Mouse (Mus musculus): ENCODE measurements around the gene Gas2l2.

Gene Gas2l2

DNA sequence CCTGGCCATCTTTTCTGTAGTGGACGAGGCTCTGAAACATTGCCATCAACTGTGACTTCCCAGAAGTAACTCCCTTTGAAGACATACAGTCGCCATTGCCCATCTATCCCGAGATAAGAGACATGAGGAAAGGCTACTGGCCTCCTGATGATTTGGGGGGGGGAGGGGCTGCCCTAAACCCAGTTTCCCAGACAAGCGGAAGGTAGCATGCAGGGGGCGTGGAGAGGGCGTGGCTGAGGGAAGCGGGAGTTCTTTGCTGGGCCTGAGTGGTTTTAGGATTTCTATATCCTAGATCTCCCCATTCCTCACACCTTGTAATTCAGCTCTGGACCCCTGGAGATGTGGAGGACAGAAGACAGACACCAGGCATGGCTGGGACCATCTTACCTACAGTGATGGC is 14.6 kb upstream of the Gas2l2 start:
- in situ Hi-C loops (cut with MseI, MboI), result no loop called here

DNA sequence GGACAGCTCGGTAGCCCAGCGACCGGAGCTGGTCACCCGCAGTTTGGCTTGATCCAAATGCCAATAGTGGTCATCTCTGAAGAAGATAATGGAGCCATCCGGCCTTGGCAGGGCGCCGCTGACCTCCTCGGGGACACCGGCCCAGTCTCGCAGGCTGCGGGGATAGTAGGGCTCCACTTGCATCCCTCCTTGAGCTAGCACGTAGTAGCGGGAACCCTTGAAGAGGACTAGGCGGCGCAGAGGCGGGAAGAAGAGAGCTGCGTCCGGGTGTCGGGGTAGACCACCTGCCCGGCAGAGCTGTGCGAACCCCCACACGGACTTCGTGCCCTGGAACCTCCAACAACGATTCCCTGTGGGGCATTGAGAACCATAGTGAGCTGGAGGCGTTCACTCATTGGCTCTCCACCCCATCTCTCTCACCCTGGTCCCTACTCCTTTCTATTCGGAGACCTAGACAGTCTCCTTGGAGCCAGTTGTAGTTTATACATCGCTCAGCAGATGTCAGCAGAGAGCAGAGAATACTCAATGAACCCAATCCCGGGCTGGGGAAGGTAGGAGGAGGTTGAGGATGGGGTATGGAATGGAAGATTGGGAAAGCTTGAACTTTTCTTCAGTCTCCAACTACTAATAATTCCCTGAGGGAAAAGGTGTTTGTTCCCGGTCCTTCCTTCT is 13.5 kb upstream of the Gas2l2 start:
- in situ Hi-C loops (cut with MseI, MboI), result no loop called here

DNA sequence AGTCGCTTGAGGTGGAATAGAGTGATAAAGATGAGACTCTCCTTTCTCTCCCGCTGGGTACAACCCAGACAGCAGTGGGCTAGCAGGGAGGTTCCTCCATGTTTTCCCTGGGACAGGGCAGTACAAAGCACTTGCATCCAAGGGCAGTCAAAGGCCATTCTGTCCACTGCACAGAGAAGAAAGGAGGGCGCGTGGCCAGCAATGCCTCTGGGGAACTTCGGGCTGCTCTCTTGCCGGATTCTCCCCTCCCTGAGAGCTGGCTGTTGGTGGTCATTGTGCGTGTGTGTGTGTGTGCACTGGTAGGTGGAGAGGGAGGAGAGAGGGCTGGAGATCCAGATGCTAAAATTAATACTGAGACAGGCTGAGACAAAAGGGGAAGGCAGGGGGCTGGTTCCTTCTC is 12.0 kb upstream of the Gas2l2 start:
- in situ Hi-C loops (cut with MseI, MboI), result no loop called here

DNA sequence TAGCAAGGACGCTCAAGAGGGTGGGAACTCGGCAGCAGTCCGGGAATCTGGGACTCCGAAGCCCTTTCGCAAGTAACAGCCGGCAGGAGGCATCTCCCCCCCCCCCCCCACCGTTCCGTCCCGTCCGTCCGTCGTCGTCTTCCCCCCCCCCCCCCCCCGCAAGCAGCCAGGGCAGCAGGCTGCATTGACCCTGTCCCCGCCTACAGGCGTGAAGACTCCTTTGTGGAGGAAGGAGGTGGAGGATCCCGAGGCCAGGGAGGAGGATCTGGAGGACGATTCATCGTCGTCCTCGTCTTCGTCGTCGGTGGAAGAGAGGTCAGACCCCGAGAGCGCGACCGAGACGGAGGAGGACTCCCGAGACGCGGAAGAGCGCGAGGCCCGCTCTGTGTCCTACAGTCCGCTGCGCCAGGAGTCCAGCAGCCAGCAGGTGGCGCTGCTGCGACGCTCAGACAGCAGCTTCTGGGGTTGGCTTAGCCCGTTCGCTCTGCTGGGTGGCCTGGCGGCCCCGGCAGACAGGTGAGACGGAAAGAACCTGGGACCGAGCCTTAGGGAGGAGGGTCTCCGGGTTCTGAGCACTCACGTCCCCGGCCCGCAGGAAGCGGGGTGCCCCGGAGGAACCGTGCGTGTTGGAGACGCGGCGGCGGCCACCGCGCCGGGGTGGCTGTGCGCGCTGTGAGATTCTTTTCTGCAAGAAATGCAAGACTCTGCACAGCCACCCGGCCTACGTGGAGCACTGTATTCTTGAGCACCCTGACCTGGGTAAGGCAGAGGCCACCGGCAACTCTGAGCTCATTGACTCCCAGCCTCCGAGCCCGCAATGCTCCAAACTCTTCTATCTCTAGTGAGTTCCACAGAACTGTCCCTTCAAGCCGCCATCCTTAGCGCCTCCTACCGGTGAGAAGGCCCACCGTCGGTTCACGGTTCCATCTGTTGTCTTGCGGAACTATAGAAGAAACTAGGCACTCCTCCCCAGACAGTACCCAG is 11.1 kb upstream of the Gas2l2 start:
- in situ Hi-C loops (cut with MseI, MboI), result no loop called here

DNA sequence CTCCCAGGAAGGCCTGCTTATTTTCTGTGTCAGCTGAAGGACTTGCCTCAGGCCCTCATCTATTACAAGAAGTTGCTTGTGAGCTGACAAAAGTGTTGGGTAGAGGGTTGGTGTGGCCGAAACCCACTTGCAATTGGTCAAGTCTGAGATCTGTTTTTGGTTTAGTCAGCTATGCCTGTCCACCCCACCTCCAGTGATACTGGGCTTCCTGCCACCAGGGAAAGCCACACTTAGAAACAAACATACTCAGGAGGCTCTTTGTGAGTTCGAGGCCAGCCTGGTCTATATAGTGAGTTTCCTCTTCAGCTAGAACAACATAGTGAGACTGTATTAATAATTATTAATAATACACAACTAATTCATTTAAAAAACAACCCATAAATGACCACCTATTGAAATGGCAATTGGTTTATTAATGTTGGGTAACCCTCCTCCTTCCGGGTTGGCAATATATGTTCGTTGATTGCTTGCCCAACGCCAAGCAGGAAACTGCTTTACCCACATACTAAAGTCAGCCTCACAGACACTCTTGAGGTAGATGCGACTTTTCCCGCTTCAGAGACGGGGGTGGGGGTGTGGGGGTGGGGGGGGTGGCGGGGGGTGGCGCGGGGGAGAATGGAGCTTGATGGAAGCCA is 10.3 kb upstream of the Gas2l2 start:
- in situ Hi-C loops (cut with MseI, MboI), result loop anchor here in 1 of 2 experiments (5.0 kb wide), 1 partner anchor 33 kb away; the partner anchor contains the start of gene Taf15

DNA sequence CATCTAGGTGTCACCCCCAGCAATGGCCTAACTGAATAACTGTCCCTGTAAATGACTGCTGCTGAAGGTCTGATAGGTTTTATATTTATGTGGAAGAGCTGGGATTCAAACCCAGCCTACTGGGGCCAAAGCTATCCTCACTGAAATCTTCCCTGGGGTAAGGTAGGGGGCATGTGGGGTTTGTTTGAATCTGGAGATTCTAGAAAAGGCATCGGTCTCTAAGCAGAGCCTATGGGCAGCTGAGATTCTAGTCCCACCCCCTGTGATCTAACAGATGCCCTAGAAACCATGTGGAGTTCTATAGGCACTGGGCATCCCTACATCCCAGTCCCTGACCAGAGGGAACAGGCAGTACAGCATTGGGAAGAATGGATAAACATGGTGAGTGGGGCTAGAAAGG is 8.1 kb upstream of the Gas2l2 start, which contains the start of gene 1700020L24Rik:
1700020L24Rik (plus strand) TSS at position 301 of the 400 bp plus-strand sequence.
- in situ Hi-C loops (cut with MseI, MboI), result loop anchor here in 1 of 2 experiments (5.0 kb wide), 1 partner anchor 35 kb away; the partner anchor contains the start of gene Taf15

GRCm38 (mm10) chr11:83432533-83432932 is 3.3 kb upstream of the Gas2l2 start:
- in situ Hi-C loops (cut with MseI, MboI), result no loop called here

- in situ Hi-C loops (cut with MseI, MboI), result no loop called here
These were observed 2.3 kb downstream of the Gas2l2 start for GRCm38 (mm10) chr11:83426964-83427363.

GRCm38 (mm10) chr11:83424681-83425080 is 4.6 kb downstream of the Gas2l2 start:
- in situ Hi-C loops (cut with MseI, MboI), result loop anchor here in 1 of 2 experiments (5.0 kb wide), 1 partner anchor 97 kb away; no protein-coding TSS in a partner anchor

DNA sequence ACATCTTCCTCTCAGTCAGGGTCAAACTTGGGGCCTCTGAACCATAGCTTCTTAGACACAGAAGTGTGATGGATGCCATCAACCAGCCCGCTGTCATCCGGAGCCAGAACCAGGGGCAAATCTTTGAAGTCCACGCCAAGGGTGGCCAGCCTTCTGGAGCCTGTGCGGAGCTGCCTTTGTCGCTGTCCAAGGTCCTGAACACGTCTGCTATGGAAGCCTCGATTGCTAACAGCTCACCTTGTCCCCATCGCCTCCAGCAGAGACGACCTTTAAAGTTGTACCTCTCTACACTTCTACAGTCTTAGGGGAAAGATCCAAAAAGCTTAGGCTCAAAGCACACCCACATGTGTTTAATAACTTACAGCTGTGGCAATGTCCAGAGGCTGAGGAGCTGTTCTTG is 8.0 kb downstream of the Gas2l2 start:
- in situ Hi-C loops (cut with MseI, MboI), result loop anchor here in 1 of 2 experiments (5.0 kb wide), 1 partner anchor 94 kb away; no protein-coding TSS in a partner anchor

DNA sequence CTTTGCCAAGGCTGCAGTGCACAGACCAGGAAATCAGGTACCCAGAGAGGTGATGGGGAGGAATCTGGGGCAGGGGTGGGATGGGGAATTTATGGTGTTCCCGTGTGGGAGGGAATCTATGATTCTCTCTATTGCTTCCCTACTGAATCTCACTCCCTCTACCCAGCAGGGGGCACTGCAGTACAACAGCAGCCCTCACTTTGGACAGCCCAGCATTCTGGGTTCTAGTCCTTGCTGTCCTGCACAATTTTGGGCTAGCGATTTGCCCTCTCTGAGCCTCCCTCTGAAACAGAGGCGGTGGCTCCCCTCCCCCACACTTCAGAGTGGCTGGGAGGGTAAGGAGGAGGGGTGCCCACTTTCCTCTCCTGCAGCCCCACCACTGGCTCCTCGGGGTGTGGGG is 8.9 kb downstream of the Gas2l2 start:
- in situ Hi-C loops (cut with MseI, MboI), result loop anchor here in 1 of 2 experiments (5.0 kb wide), 1 partner anchor 93 kb away; no protein-coding TSS in a partner anchor

DNA sequence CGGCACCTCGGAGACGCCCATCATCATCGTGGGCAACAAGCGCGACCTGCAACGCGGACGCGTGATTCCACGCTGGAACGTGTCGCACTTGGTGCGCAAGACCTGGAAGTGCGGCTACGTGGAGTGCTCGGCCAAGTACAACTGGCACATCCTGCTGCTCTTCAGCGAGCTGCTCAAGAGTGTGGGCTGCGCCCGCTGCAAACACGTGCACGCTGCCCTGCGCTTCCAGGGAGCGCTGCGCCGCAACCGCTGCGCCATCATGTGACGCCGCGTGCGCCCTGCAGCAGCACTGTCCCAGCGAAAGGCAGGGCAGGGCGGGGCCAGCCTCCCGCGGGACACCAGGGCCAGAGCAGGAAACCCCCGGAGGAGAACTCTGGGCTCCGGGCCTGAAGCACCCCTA is 10.7 kb downstream of the Gas2l2 start:
- in situ Hi-C loops (cut with MseI, MboI), result no loop called here

DNA sequence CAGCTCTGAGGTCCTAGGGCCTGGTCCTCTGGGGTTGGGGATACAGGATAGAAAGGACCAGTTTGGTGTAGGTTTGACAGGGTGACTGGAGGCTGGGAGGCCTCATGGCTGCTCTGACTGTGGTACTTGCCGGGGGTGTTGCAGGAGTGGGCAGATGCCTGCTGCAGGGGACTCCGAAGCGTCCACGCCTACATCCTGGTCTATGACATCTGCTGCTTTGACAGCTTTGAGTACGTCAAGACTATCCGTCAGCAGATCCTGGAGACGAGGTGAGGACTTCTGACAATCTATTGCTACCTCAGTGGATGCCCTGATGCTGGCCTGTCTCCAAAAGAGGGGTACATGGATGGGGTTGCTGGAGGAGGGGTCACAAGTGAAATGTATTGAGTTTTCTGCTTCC is 11.5 kb downstream of the Gas2l2 start:
- in situ Hi-C loops (cut with MseI, MboI), result no loop called here

DNA sequence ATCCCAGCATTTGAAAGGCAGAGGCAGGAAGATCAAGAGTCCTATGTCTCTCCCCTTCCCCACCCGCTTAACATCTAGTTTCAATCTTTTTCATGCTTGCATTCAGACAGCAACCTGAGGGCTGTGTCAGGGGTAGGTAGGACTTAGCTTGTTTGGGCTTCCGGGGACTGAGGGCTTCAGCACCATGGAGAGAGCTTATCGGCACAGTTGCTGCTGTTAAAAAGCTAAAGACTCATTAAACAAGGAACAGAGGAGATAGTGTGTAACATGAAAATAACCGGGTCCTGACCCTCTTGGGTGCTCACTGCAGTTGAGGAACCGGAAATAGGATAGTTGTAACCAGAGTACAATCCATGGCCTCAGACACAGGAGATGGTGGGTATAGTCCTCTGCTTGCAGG is 12.2 kb downstream of the Gas2l2 start:
- in situ Hi-C loops (cut with MseI, MboI), result no loop called here

DNA sequence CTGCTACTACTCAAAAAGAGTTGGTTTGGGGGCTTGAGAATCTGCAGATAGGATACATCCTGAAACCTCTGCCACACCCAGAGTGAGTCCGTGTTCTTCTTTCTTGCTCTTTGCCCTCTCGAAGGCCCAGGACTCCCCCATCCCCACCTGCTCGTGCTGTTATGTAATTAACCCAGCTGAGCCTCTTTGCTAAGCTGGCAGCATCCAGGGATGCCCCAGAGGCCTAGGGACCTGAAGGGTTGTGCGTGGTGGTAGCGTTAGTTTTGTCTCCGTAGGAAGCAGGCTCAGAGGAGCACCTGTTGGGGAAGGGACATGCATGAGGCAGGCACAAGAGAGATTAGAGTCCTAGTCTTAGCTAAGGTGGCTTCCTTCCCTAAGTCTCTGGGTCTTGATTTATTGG is 18.7 kb downstream of the Gas2l2 start:
- in situ Hi-C loops (cut with MseI, MboI), result no loop called here

DNA sequence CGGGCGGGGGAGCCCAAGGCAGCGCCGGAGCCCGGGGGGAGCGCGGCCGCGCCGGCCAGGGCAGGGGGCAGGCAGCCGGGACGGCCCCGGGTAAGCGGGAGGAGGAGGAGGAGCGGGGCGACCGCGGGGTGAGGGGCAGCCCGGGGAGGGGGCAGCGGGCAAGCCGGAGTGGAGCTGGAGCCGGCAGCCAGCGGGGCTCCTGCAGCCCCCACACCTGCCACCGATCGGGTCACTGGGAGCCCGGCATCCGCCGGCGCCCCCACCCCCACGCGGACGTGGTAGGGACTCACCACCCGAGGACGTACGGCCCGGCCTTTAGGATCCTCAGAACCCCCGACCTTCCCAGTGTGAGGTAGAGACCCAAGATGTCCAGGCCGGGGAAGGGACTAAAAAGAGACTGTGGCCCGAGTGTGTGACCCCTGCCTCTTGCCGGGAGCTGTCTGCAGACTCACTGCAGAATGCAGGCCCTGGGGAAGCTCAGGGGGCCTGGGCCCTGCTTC is 19.4 kb downstream of the Gas2l2 start:
- in situ Hi-C loops (cut with MseI, MboI), result no loop called here

DNA sequence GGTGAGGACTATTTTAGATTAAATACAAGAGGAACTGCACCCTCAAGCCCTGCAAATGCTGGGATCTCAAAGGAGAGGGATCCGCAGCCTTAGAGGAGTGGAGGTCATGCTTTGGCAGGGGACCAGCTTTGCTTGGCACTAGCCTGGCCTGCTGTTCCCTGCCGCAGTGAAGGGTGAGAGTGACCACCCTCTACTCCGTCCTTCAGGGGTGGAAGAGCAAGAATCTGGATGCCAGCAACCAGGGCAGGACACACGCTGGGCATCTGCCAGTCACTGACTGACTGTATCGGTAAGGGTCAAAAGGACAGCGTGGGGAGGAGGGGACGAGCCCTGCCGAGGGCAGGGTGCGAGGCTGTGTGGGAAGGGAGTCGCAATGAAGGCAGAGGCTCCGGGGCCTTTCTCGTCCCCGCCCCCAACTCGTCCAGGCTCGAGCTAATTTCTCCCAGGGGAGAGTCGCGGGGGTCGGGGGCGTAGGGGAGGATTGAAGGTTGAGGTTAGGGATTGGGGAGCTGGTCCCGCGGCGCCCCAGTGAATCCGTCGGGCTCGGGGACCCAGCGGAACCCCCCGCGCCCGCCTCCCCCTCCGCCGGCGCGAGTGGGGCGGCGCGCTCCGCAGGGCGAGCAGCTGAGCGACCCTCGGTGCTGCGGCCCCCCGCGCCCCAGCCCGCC is 20.0 kb downstream of the Gas2l2 start, which contains the start of gene Rasl10b:
Rasl10b (plus strand) TSS at position 51 of the 668 bp plus-strand sequence.
- in situ Hi-C loops (cut with MseI, MboI), result no loop called here

GRCm38 (mm10) chr11:83408242-83408641 is 21.0 kb downstream of the Gas2l2 start:
- in situ Hi-C loops (cut with MseI, MboI), result no loop called here

GRCm38 (mm10) chr11:83406391-83406790 is 22.9 kb downstream of the Gas2l2 start:
- in situ Hi-C loops (cut with MseI, MboI), result no loop called here

- in situ Hi-C loops (cut with MseI, MboI), result no loop called here
These were observed 25.5 kb downstream of the Gas2l2 start for GRCm38 (mm10) chr11:83403787-83404186.

GRCm38 (mm10) chr11:83398724-83399123 is 30.5 kb downstream of the Gas2l2 start:
- in situ Hi-C loops (cut with MseI, MboI), result no loop called here

All from mouse trophoblast stem cell (cell line).